Mouse (Mus musculus) c-Kit-negative CD71-positive TER-119-positive erythroid progenitor cells, embryonic 14.5 days (primary cell): Measurements from ENCODE around the gene Rasl11a.
"Not testable (repeated sequence)": the region's sequence is repeated elsewhere in the genome, so short reads cannot be mapped to it uniquely, and the experiment has no call there.

Source experiments
- DNase-seq: peaks from one replicate; pipeline ENCODE4 v3.0.0-alpha.2; 2013; ENCODE audit warnings: low read depth, low spot score

Gene Rasl11a

DNA sequence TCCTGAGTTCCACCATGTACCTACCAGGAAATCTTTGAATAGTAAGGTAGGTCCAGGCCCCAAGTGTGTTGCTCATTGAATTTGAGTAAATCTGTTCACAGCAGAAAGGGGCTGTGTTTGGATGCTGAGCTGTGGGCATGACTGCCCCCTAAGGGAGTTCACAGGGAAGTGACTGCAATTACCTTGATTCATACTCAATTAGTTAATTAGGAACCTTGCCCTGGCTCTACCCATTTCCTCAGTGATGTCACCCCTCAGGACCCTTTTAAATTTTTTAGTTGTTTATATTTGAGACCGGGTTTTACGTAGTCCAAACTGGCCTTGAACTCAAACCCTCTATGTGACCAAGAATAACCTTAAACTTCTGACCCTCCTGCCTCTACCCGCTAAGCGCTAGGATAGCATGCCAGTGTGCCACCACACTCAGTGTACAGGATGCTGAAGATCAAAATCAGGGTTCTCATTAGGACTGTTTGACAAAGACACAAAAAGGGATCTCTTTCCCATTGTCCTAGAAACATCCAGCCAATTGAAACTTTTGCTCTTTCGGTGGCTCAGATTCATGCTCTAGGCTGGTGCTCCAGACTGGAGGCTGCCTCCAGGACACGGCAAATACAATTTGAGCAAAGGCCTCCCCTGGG, 450 bp upstream of the Rasl11a start:
- DNase-seq = no peak

DNA sequence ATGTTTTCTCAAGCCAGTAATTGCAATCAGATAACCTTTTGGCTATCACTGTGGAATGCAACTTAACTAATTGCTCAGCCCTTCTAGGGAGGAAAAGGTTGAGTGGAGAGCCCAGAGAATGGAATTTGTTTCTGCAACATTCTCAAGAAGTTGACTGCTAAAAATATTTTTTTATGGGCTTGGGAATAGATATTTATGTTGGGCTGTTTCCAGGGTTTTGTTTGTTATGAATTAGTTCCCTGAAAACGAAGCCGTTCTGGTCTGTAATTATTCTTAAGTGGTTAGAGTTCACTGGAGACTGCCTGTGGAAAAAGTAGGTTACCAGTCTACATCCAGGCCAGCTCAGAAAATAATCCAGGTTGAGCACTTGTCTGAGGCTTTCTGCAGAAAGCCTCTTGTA, 1.6 kb downstream of the Rasl11a start:
- DNase-seq = no peak

DNA sequence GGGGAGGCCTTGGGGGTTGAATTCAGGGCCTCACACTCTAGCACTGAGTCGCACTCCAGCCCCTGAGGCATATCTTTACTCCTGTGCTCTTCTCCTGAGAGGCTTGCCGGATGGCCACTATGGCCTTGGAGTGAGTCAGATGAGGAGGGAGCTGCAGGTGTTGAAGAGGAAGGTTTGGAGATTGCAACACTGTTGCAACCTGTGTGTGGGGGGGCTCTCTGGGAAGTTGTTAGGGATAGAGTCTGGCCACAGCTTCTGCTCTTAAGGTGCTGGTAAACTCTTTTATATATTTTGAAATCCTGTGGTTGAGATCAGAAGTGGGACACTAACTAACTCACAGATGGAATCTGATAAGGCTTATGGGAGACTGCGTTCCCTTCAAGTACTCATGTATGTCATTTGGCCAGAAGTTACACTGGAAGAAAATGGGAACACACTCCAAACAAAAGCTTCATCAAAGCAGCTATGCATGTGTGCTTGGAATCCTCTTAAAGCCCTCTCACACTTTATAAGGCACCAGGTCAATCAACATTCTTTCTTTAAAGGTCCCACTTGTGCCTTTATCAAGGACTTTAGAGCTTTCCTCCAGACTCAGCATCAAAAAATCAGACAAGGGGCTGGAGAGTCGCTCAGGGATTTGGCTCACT, 4.2 kb downstream of the Rasl11a start:
- DNase-seq = no peak

DNA sequence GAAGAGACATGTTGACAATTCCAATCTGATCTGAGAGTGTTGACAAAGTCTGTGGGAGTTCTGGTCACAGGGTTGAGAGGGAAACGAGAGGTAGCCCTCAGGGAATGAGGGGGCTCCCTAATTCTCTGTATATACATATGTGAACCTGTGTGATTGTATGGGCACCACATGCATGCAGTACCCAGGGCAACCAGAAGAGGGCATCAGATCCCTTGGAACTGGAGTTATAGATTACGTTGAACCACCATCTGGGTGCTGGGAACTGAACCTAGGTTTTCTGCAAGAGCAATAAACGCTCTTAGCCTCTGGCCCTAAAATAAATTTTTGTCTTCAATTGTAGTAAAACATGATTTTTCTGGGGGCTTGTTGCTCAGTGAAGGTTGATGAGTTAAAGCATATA, 11.2 kb downstream of the Rasl11a start:
- DNase-seq = no peak

DNA sequence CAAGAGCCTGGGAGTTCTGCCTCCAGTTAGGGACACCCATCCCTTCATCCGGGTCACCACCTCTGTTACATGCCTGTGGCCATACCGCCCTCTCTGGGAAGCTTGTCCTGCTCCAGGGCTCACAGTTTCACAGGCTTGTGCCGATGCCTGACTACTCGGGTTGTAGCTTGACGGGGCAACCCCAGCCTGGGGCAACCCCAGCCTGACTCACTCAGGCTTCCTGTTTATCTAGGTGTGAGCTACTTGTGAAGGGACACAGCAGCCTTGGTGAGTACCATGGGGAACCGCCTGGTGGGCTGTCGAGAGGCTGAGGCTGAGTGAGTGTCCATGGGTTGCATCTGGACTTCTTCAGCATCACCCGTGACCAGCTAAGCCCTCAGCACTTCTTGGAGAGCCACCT, 12.7 kb downstream of the Rasl11a start:
- DNase-seq = no peak

DNA sequence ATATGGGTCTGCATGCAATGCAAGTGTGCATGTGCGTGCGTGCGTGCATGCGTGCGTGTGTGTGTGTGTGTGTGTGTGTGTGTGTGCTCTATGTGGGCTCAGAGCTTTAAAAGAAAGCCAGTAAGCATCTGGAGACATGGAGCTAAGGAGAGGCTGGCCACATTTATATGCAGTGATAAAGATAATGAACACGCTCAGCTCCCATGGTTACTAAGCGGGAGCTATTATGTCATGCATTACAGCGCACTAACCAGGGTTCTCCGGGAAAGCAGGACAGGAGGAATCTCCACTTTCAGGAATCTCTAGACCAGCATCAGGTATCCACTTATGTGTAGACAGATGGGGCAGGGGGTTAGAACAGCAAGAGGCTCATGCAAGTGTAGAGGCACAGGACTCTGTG, 13.9 kb downstream of the Rasl11a start:
- DNase-seq = no peak

DNA sequence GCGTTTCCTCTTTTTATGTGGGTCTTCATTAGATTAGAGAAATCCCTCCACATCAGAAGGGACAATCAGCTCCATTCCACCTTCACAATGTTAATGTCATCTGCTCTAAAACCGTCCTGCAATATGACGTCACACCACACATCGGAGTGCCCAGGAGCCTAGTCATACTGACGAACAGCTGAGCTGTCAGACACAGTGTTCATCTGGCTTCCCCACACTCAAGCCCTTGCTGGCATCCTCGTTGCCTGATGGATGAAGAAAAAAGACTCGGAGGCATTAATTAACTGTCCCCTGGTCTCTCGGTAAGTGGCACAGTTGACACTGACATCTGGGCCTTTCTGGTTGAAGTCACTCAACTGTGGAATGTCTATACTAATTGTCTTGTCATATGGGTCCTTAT, 14.4 kb downstream of the Rasl11a start:
- no peak for DNase-seq

DNA sequence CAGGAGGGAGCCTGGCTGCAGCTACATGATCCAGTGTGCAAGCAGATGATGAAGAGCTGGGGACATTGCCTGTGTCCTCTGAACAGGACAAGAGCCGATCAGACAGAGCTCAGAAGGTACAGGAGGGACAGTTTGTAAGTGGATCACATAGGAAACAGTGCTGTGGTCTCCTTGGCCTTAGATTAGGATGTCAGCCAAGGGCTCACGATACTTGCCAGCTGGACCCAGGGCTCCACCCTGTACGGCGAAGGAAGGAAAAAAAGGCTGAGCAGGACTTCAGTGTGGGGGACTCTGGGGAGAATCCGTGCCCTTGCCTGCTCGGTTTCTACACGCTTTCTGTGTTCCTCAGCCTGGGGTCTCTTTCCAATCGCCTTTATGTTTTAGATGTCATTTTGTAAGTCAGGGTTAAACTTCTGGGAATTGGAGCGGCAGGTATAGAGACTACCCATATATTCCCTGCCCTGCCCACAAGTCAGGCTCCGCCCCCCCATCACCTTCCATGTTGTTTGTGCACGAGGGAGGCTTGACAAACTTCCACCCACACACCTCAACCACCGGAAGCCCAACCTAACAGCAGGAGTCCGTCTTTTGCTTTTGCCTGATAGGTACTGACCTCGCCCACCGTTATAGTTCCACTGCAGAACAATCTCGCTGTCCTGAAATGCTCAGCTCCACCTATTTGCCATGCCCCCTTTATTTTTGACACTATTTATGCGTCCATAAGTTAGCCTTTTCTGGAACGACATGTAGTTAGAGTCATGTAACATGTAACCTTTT, 15.5 kb downstream of the Rasl11a start:
- no peak for DNase-seq

DNA sequence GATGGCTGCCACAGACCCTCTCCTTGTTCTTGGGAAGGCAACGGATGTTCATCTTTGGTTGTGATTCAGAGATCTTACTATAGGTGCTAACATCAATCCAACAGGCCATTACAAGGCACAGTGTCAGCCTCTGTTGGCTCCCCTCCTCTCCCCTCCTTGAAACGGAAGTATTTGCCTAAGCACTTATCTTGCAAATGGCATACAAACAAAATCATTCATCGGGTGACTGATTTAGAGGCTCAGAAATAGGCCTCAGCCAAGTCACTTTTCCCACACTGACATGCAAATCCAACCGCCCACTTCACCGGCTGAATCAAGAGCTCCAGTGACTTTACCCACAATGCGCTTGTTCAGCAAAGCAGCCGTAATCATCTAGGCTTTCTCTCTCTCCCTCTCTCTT, 16.7 kb downstream of the Rasl11a start:
- DNase-seq = no peak

DNA sequence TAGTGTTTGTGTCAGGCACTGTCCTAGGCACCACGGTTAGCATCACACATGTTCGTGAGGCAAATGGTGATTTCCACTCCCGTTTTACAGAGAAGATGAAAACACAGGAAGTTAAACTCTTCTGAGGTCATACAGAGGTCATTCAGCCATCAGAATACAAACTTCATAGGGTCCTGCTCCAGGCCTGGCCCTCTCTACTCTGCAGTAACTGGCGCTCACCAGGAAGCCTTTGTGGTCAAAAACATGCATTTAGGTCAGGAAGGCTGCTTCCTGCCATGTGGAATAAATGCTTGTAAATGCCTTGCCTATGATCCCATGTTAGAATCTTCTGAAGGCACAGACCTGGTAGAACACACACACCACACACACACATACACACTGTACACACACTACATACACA, 20.6 kb downstream of the Rasl11a start:
- no peak for DNase-seq

DNA sequence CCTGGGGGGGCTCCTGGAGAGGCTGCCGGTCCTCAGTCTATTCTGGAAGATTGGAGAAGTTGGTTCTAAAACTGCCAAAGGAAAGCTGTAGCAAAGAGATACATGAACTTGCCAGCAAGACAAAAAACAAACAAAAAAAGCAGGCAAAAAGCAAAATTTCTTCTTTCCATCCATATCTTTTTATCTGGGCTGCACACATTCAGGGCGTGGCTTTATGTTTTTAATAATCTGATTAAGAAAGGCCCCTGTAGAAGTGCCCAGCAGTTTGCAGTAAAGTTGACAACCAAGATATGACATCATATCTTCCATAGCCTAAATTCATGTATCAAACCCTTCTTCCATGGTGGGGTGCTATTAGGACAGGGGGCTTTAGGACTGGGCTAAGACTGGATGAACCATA, 21.4 kb downstream of the Rasl11a start:
- peak; percentile 28 for DNase-seq

DNA sequence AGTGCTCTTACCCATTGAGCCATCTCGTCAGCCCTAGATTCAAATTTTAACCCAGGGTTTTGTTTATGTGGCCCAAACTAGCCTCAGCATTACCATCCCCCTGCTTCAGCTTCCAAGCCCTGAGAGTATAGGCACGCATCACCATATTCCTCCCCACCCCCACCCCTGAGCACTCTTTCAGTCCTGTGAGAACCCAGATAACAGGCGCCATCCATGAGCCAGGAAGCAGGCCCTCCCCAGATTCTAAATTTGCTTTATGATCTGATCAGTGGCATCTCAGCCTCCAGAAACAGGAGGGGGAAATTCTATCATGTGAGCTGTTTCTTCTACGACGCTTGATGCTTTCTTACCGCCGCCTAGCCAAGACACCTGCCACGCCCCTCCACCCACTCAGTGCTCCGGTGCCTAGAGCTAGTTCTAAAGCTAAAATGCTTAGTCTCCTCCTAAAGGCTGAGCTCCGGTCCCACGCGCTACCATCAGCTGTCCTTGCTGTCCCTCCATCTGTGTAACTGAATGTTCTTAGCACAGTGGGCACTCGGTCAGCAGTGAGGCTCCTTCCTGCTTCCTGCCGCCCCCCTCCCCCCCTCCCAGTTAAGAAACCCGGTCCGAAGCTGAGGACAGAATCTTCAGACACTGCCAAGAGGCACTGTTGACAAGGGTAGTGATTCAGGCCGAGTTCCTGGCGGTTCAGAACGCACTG, 22.5 kb downstream of the Rasl11a start:
- peak; percentile 28 for DNase-seq

DNA sequence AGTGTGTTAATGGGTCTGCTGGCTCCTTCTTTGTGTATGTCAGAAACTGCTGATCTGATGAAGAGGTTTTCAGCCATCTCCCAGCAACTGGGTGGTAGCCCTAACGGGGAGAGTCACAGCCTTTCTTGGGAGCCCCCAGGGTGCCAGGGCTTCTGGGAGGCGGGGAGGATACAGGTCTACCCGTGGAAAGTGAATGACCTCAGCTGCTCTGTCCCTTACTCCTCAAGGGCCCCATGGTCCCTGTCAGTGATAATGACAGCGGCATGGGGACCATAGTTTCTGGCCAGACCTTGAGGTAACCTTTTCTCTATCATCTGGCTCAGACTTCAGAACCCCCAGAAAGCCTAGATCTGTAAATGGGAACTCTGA, 23.1 kb downstream of the Rasl11a start:
- DNase-seq = no peak

DNA sequence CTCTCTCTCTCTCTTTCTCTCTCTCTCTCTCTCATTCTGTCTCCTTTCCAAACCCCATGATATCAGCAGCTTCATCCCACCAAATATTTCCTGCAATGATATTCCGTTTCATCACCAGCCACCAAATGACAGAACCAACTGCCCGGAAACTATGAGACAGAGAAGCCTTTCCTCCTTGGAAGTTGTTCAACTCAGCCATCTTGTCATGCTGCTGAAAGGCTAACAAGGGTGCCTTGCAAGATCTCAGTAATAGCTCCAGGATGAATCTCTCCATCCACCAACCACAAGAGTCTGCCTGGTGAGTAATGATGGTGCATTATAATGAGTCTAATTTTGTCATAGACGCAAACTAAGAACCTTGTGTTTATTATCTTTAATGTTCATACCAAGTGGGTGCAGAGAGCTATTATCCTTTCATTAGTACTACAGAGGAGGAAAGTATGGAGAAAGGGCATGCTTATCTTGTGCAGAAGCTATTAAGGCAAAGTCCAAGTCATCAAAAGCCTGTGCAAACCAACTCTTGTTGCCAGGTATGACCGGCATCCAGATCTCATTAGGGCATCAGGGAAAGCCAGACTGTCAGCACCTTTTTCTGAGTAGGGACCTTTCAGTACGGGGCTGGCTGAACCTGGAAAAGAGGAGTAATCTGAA, 28.2 kb downstream of the Rasl11a start:
- no peak for DNase-seq

DNA sequence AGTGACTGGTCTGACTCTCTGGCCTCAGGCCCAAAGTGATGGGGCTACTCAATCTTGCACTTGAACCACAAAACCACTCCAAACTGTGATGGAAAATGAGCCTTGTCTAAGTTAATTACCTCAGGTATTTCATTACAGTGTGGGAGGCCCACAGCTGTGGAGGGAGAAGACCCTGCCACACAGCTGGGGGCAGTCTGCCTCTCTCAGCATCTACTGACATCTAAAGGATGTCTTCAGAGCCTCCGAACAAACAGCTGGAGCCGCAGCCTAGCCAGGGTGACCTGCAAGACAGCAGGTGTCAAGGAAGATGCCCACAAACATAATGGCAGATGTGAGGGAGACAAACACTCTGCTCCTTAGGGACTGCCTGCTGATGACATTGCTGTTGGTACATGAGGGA, 31.2 kb downstream of the Rasl11a start:
- no peak for DNase-seq

DNA sequence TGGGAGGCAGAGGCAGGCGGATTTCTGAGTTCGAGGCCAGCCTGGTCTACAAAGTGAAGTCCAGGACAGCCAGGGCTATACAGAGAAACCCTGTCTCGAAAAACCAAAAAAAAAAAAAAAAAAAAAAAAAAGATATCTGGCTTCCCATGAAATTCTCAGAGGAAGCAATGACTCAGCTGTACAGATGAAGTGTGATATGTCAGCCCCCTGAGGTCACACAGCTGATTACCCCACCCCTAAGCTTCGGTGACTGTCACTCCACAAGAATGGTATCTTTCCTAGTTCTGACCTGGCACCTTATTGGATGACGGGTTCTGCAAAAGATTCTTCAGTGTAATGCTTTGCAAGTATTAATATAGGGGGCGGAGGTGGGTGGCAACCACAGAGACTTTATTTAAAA, 33.0 kb downstream of the Rasl11a start:
- not testable (repeated sequence) for DNase-seq

DNA sequence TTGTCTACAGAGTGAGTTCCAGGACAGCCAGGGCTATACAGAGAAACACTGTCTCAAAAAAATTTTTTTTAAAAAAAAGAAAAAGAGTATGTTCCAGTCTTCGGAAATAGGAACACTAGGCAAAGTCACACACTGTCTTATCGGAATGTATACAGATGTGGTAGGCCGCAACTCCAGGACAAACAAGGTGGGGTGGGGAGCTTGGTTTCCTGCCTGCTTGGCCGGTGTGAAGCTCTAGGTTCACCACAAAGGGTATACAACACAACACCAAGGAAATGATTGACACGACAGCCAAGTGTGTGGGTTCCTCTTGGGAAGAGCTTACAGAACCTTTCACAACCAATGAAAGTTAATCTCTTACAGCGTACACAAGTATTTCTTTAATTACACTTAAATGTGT, 37.4 kb downstream of the Rasl11a start:
- DNase-seq = no peak

DNA sequence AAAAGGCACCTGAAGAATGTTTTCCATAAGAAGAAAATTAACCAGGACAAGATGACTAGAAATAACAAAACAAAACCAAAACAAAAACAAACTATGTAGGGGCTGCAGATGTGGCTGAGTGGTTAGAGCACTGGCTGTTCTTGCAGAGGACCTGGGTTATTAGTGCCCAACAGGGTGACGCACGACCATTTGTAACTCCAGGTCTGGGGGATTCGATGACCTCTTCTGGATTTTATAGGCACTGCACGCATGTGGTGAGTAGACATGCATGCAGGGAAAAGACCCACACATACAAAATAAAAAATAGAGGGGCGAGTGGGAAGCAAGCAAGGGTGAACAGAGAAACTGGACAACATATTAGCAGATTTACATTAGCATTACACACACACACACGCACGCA, 38.2 kb downstream of the Rasl11a start:
- DNase-seq = no peak

DNA sequence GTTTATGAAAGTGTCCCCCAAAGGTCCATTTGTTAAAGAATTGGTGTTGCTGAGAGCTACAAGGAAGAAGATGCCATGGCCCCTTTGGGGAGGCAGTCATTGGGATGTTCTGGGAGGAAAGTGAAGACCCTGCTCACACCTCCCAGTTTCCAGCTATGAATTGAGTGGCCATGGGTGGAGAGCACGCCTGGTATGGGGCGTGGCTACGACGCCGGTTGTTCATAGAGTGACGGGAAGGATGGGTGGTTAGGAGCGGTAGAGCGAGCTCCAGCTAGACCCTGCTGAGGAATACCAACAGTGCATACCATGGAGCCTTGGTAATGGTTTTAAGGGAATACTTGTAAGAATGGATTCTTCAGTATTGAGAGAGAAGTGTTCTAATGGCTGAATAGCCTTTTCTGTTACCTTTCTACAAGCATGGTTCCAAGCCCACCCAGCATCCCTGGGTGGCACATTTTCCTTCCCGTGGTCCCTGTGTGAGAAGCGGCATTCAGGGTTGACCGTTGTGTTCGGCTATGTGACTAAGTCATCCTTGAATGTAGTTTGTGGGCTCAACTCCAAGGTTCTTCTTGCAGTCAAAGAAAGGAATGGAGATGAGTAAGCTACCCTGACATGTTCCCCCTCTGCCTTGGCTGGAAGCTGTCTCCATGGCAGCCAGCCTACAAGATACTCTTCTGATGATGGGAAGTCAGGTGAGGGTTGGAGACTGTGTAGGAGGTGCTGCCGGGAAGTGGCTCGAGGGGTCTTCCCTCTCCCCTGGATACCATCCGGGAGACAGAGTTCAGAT, 38.8 kb downstream of the Rasl11a start:
- no peak for DNase-seq

DNA sequence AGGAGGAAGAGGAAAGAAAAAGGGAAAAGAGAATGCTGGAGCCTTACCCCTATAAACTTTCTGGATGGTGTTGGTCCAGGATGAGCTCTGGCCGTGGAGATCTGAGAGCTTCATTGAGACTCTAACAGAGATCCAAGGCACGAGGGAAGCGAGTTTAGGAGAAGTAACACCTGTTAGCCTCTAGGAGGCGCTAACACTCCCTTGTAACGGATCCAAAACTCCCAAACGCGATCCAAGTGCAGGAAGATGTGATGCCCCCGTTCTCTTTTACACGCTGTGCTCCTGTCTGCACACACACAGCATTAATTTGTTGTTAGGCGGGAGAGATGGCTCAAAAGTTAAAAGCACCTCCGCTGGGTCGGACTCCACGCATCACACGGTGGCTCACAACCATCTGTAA, 46.3 kb downstream of the Rasl11a start:
- peak; percentile 35 for DNase-seq

DNA sequence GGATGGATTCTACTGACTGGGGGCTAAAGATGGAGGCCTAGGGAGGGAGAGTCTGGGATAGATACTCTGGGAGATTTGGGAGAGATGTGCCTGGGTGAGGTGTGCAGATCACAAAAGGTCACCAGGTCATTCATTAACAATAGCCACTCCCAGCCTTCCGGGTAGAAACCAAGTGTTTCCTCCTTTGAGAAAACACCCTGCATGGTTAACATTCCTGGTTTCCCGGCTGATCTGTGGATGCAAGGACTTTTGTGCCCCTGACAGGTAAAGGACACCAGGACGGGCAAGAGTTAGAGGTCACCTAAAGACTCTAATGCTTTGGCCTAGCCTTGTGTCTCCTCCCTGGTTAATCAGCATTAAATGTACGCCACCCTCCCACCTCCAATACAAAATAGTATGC, 48.0 kb downstream of the Rasl11a start:
- DNase-seq = no peak
